Mouse (Mus musculus): ENCODE results near the gene Fignl1. TPM values are rescaled to one million over a fixed set of nuclear protein-coding genes. Genes with fewer than 3 reads are reported as not detected.

The Fignl1 gene
- total RNA-seq, 2 experiments from 2014 or later, result 0.22 TPM; not detected in 1

- intact Hi-C loops (cut with DNase I), result no loop called here
- no peak for DNase-seq
- Histone ChIP-seq H3K4me3 (no peak overlapping the region), H3K27ac (no peak overlapping the region)
- TF ChIP-seq CTCF (IDR thresholded peaks at IDR 0.05), result no peak
Measured at GRCm38 (mm10) chr11:11829161-11830000, 20.6 kb upstream of the Fignl1 start.

- H3K27ac ChIP-seq, result no peak overlapping the region
- no peak for TF ChIP-seq CTCF (IDR thresholded peaks at IDR 0.05)
- DNase-seq, result no peak
- intact Hi-C loops (cut with DNase I), result no loop called here
- no peak overlapping the region for H3K4me3 ChIP-seq
Measured at GRCm38 (mm10) chr11:11828761-11829160, 20.0 kb upstream of the Fignl1 start.

DNA sequence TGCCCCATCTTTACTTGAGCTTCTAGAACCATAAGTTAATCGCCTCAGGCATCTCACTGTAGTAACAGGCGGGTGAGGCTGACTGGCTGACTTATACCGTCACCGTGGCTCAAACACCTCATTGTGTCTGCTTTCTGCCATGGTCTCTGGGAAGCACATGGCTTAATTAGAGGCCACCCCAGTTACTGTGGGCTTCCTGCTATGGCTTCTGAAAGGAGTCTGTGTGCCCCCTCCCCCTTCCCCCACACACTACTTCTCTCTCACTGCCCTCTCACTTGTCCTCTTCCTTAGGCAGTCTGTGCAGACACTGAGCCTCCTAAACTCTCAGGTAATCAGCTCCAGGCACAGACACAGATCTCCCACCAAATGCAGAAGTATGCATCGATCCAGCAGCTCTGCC, 19.5 kb upstream of the Fignl1 start:
- intact Hi-C loops (cut with DNase I), result no loop called here
- TF ChIP-seq CTCF (IDR thresholded peaks at IDR 0.05), result no peak
- Histone ChIP-seq H3K27ac (no peak overlapping the region), H3K4me3 (no peak overlapping the region)
- no peak for DNase-seq

- TF ChIP-seq CTCF (IDR thresholded peaks at IDR 0.05), result no peak
- H3K4me3 ChIP-seq, result no peak overlapping the region
- no peak for DNase-seq
- H3K27ac ChIP-seq, result no peak overlapping the region
- intact Hi-C loops (cut with DNase I), result no loop called here
Measured at GRCm38 (mm10) chr11:11826475-11826874, 17.7 kb upstream of the Fignl1 start.

DNA sequence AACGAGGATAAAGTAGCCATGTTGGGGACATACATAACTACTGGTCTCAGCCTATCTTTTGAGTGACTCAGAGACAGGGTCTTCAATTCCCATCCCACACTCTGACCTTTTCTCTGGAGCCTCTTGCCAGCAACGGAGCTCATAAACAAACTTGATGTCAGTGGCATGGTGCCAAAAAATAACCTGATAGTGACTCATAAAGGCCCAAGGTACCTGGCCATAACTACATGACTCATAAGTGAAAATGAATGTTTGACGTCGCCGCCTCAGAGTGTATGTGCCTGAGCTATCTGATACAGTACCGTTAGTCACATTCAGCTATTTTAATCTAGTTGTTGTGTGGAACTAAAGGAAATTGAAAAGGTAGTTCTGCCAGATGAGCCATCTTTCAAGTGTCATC, 16.9 kb upstream of the Fignl1 start:
- peak; percentile 36 for DNase-seq
- no peak for TF ChIP-seq CTCF (IDR thresholded peaks at IDR 0.05)

DNA sequence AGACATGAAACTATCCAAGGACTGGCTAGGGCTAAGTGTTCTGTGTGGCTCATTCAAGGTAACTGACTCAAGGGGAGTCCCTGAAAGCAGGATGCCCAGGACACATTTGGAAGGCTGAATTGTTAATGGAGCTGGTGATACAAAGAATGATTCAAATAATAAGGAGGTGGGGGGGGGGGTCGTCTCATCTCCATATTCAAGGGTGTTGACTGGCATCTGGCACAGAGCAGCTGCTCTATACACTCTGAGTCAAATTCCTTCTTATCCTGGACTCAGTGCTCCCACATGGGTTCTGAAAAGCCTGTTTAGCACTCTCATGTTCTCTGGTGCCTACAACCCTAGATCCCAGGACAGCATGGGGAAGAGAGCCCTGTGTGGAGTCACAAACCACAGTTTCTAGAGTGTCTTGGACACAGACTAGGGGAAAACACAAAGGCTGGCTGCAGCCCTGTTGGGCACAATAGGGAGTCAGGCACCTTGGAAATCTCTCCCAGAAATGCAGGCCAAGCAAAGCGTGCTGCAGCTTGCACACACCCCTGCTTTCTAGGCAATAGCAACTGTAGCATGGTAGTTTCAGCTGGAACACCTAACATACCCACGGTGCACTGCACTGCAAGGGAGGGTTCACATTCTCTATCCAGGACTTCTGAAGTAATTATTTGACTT, 16.3 kb upstream of the Fignl1 start:
- no peak for DNase-seq
- intact Hi-C loops (cut with DNase I), result no loop called here
- H3K27ac ChIP-seq, result peak overlapping the region; percentile 86
- no peak overlapping the region for H3K4me3 ChIP-seq
- no peak for TF ChIP-seq CTCF (IDR thresholded peaks at IDR 0.05)

More for the DNA sequence above, 16.9 kb upstream of the Fignl1 start:
- intact Hi-C loops (cut with DNase I), result no loop called here
- Histone ChIP-seq H3K27ac (peak overlapping the region; percentile 86), H3K4me3 (no peak overlapping the region)

DNA sequence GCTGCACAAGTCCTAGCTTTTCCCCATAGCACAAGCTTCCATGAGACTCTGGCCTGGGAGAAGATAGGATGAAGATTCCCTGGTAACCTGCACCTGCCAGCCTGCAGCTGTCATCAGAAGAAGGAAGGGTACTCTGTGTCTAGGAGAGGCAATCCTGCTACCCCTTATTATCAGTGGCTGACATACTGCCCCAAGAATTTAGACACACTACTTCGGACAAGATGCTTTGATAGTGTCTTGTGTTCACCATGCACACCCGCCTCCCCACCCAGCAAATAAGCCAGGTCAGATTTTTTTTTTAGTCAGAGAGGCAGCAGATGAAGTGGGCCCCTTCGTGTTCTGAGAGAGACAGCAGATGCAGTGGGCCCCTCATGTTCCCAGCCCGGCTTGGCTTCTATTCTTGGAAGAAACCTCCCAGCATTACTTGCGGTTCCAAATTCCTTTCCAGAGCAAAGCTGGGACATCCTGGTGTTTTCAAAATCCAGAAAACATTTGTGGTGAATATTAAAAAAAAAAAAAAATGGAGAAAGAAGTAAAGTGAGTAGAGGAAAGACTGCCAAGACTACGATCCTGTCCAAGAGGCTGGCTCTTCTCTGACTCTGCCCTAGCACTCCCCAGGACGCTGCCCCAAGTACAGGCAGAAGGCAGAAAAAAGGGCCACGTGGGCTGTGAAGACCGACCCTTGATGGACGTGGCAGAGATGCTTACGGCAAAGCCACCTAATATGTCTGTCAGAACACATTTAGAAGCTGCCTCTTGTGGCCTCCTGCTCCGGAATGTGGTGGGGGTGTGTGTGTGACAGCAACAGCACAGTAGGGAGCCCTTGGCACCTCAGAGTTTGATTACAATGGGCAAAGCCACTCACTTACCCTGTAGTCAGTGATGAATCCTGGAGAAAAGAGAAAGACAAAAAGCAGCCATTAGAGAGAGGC, 15.5 kb upstream of the Fignl1 start:
- intact Hi-C loops (cut with DNase I), result no loop called here
- peak overlapping the region; percentile 86 for H3K27ac ChIP-seq
- no peak overlapping the region for H3K4me3 ChIP-seq
- TF ChIP-seq CTCF (IDR thresholded peaks at IDR 0.05), result no peak
- peak; percentile 54 for DNase-seq

- DNase-seq, result no peak
- intact Hi-C loops (cut with DNase I), result no loop called here
- H3K4me3 ChIP-seq, result no peak overlapping the region
- no peak for TF ChIP-seq CTCF (IDR thresholded peaks at IDR 0.05)
- H3K27ac ChIP-seq, result peak overlapping the region; percentile 86
Measured at GRCm38 (mm10) chr11:11822181-11823095, 13.7 kb upstream of the Fignl1 start.

DNA sequence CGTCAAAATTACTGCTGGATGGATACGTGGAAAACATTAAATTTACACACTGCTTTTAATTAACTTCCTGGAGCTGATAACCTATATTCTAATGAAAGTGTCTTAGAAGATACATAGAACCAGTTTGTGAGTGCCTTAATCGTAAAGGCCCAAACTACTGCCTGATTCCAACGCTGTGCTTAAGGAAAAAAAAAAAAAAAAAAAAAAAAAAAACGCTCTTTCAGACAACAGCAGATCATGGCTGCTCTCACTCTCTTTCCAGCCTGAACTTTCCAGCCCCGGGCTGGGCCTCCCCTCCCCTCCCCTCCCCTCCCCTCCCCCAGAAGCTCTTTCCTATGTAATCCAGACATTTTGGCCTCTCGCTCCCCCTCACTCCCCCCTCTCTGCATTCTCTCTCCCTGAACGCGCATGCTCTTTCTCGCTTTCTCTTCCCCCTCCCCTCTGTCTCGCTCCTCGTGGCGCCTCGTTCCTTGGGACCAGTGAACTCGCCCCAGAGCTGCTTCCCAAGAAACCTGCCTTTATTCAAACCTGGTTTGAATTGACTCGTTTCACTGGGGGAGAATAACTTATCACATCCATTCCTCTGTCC, 12.7 kb upstream of the Fignl1 start:
- H3K4me3 ChIP-seq, result no peak overlapping the region
- no peak for TF ChIP-seq CTCF (IDR thresholded peaks at IDR 0.05)
- DNase-seq, result no peak
- peak overlapping the region; percentile 86 for H3K27ac ChIP-seq
- intact Hi-C loops (cut with DNase I), result loop anchor here (2.0 kb wide), 1 partner anchor 21 kb away; no protein-coding TSS in a partner anchor

DNA sequence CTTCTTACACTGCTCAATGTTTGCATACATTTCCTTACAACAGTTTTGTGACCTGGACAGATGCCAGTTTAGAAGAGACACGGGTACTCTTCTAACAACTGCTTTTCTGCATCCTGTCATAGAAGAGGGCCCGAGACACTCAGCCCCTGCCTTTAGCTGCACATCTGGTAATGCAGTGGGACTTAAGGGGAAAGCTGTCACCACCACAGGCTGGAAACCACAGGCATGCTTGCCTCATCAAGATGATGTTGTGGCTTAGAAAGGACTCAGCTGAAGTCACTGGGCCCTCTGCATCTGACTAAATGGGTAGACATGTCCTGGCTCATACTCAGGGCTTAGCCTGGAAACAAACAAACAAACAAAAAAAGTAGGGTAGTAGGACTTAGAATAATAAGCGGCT, 12.0 kb upstream of the Fignl1 start:
- DNase-seq, result no peak
- intact Hi-C loops (cut with DNase I), result loop anchor here (1.0 to 2.0 kb wide), 2 partner anchors 22 to 153 kb away; no protein-coding TSS in a partner anchor
- Histone ChIP-seq H3K4me3 (no peak overlapping the region), H3K27ac (peak overlapping the region; percentile 86)
- TF ChIP-seq CTCF (IDR thresholded peaks at IDR 0.05), result no peak

GRCm38 (mm10) chr11:11820251-11820650, 11.5 kb upstream of the Fignl1 start:
- Histone ChIP-seq H3K27ac (peak overlapping the region; percentile 86), H3K4me3 (no peak overlapping the region)
- intact Hi-C loops (cut with DNase I), result loop anchor here (1.0 to 2.0 kb wide), 2 partner anchors 23 to 153 kb away; no protein-coding TSS in a partner anchor
- TF ChIP-seq CTCF (IDR thresholded peaks at IDR 0.05), result peak; percentile 86
- peak; percentile 77 for DNase-seq

Measured in gastrocnemius, adult 2 months (tissue).